Comparison of ENCODE assay signal across 8 mouse cellular contexts in genomic region chr5:65937998-65938715, GRCm38 (mm10). TPM values are rescaled to one million over a fixed set of nuclear protein-coding genes. Genes with fewer than 3 reads are reported as not detected.
DNase-seq lines count a peak whose midpoint lies in the region; ATAC-seq and TF ChIP-seq lines count a peak whose summit lies in the region.

No protein-coding gene starts in this region.

- WGBS in heart, embryonic 10.5 days, result 58% methylated on average over 9 of the region's 9 CpGs
- 62% methylated on average over 9 of the region's 9 CpGs for WGBS in kidney, embryonic 14.5 days
- WGBS in limb, embryonic 13.5 days, result 60% methylated on average over 9 of the region's 9 CpGs

- H3K9me3 ChIP-seq in heart, embryonic 10.5 days, result no peaks in the 10 kb centered on the region
- H3K9me3 ChIP-seq in kidney, embryonic 14.5 days (ENCODE audit: control insufficient read depth, low read length), result no peaks in the 10 kb centered on the region
- no peaks in the 10 kb centered on the region for H3K9me3 ChIP-seq in limb, embryonic 13.5 days

- no peak overlapping the region for H3K4me3 ChIP-seq in embryonic fibroblast, embryonic 13.5 days (ENCODE audit: insufficient read depth, low read length)
- H3K4me3 ChIP-seq in heart, embryonic 10.5 days, result no peak overlapping the region
- H3K4me3 ChIP-seq in kidney, embryonic 14.5 days (ENCODE audit: low read length), result no peak overlapping the region
- no peak overlapping the region for H3K4me3 ChIP-seq in limb, embryonic 13.5 days

- TF ChIP-seq CTCF in embryonic fibroblast, embryonic 13.5 days (IDR thresholded peaks at IDR 0.05; ENCODE audit: borderline replicate concordance, insufficient read depth, low read length), result peak; percentile 89; the same call in 1 of the 2 replicates

- no peak for TF ChIP-seq POLR2A in embryonic fibroblast, embryonic 13.5 days (IDR thresholded peaks at IDR 0.05; ENCODE audit: low read depth, low read length)

- no peaks in the 10 kb centered on the region for H3K27me3 ChIP-seq in heart, embryonic 10.5 days (ENCODE audit: insufficient read depth, poor library complexity, severe bottlenecking)
- H3K27me3 ChIP-seq in kidney, embryonic 14.5 days (ENCODE audit: control insufficient read depth, insufficient read depth, low read length), result no peaks in the 10 kb centered on the region
- H3K27me3 ChIP-seq in limb, embryonic 13.5 days, result no peaks in the 10 kb centered on the region

- H3K4me1 ChIP-seq in embryonic fibroblast, embryonic 13.5 days (ENCODE audit: control insufficient read depth, insufficient read depth, low read length), result no peaks in the 10 kb centered on the region; the same call in 1 of the 2 replicates
- H3K4me1 ChIP-seq in heart, embryonic 10.5 days, result peaks cover 14% of the 10 kb centered on the region
- 0 out of 2 replicates have a peak, but pooled peaks cover 3% of the 10 kb centered on the region for H3K4me1 ChIP-seq in kidney, embryonic 14.5 days (ENCODE audit: control insufficient read depth, insufficient read depth, low read length)
- no peaks in the 10 kb centered on the region for H3K4me1 ChIP-seq in limb, embryonic 13.5 days

- no peak overlapping the region for H3K4me2 ChIP-seq in kidney, embryonic 14.5 days (replicated peaks; ENCODE audit: low read depth, low read length)
- H3K4me2 ChIP-seq in limb, embryonic 13.5 days (replicated peaks), result no peak overlapping the region

- DNase-seq in A20 (ENCODE audit: low read depth, low spot score), result peak; percentile 83
- peak; percentile 64 to 77 for DNase-seq in adrenal gland, postnatal 4 days (ENCODE audit: low spot score in 2 of 2)
- DNase-seq in heart, embryonic 10.5 days (ENCODE audit: low spot score), result peak; percentile 93
- peak; percentile 72 to 88 for DNase-seq in spleen, postnatal 14 days (ENCODE audit: low spot score in 2 of 2)

- H3K27ac ChIP-seq in embryonic fibroblast, embryonic 13.5 days (ENCODE audit: insufficient read depth, low read length), result no peak overlapping the region
- no peak overlapping the region for H3K27ac ChIP-seq in heart, embryonic 10.5 days
- no peak overlapping the region for H3K27ac ChIP-seq in kidney, embryonic 14.5 days (ENCODE audit: low read depth, low read length)
- H3K27ac ChIP-seq in limb, embryonic 13.5 days, result no peak overlapping the region

- no peak overlapping the region for H3K9ac ChIP-seq in kidney, embryonic 14.5 days (ENCODE audit: low read depth, low read length)
- H3K9ac ChIP-seq in limb, embryonic 13.5 days, result no peak overlapping the region

- peak; percentile 76 for ATAC-seq in kidney, embryonic 14.5 days (ENCODE audit: low FRiP score, low TSS enrichment)
- ATAC-seq in limb, embryonic 13.5 days (ENCODE audit: low FRiP score, low read depth), result peak; percentile 80
- peak; percentile 97 for ATAC-seq in monocyte, adult 5-6 weeks (replicated peaks; ENCODE audit: insufficient number of reproducible peaks, low FRiP score, low TSS enrichment, poor library complexity, severe bottlenecking)

- no peaks in the 10 kb centered on the region for H3K36me3 ChIP-seq in heart, embryonic 10.5 days
- H3K36me3 ChIP-seq in kidney, embryonic 14.5 days (ENCODE audit: control insufficient read depth, insufficient read depth, low read length), result no peaks in the 10 kb centered on the region
- H3K36me3 ChIP-seq in limb, embryonic 13.5 days, result no peaks in the 10 kb centered on the region

RNA-seq across cellular contexts. Expression of gene Chrna9, which starts 3.4 kb away (rescaled TPM):
- total RNA-seq in adrenal gland, postnatal 4 days (2021), result 1 to 10 TPM in 1 of 2 experiments, under 1 TPM in 1; 0.67 to 1.4 TPM
- polyA plus RNA-seq in embryonic fibroblast, embryonic 13.5 days (2011; ENCODE audit: insufficient read length, low read depth, missing spikeins), result not detected in 2 replicates
- polyA plus RNA-seq in heart, embryonic 10.5 days (2016; fragmentation: Nextera tagmentation; extraction: Ambion mirVana), result 0.09 TPM in 1 of 2 replicates, not detected in the other
- polyA plus RNA-seq in kidney, embryonic 14.5 days (2014; fragmentation: Nextera tagmentation; extraction: Ambion mirVana), result 0.53 and 0.71 TPM in 2 replicates
- 0.70 and 0.77 TPM in 2 replicates for polyA plus RNA-seq in limb, embryonic 13.5 days (2015; fragmentation: Nextera tagmentation; extraction: Ambion mirVana)
- not detected in 3 replicates for total RNA-seq in monocyte, adult 5-6 weeks (2017)
